Mouse (Mus musculus): ENCODE data around the gene Hdac10. TPM values are rescaled to one million over a fixed set of nuclear protein-coding genes. Genes with fewer than 3 reads are reported as not detected.

Hdac10 gene
- polyA plus RNA-seq, 1 experiment from 2014 or later = 15.0 TPM

DNA sequence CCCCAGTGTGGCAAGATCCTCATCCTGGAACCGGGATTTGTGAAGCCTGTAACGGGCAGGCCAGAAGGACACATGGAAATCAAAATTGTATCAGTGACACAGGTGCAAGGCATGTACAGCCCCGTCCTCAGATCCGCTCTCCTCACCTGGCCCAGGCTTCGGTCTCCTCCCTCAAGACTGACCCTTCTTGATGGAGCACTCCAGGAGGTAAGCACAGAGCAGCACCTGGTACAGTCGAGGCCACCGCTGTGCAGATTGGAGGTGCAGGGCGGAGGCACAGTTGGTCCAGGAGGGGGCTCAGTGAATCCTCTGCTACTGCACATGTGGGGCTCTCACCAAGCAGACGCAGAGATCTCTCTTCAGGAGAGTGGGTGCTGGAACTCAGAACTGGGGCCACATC, 3.1 kb downstream of the Hdac10 start:
- 91% methylated on average over 9 of the region's 9 CpGs for WGBS

DNA sequence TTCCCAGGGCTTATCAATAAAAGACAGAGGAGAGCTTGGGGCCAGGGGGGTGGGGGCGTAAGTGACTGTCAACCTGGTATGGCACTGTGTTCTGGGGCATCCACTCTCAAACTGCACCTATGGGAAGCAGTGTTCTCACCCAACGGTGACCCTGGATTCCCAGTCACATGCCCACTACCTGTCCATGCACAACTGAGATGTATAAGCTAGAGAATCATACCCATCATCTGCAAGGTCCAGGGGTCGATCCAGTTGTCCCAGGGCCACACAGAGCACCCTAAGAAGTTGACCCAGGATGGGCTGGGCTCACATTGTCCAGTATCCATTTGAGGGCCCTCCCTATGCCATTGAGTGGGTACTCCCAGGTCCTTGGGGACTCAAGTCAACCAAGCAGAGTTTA, 4.2 kb downstream of the Hdac10 start:
- no peak overlapping the region for H3K4me3 ChIP-seq (ENCODE audit: low read depth, low read length)
- ATAC-seq (ENCODE audit: insufficient number of reproducible peaks, insufficient read depth, low FRiP score, low read depth) = no peak
- no peaks in the 10 kb centered on the region for H3K9me3 ChIP-seq (ENCODE audit: control insufficient read depth, low read depth, low read length)
- H3K4me1 ChIP-seq (ENCODE audit: control insufficient read depth, insufficient read depth, low read length) = peaks cover 25% of the 10 kb centered on the region
- no peaks in the 10 kb centered on the region for H3K27me3 ChIP-seq (ENCODE audit: control insufficient read depth, insufficient read depth, low read length)
- H3K36me3 ChIP-seq (ENCODE audit: control insufficient read depth, insufficient read depth, low read length) = peaks cover 10% of the 10 kb centered on the region; the same call in 1 of the 2 replicates
- no peak overlapping the region for H3K4me2 ChIP-seq (replicated peaks; ENCODE audit: low read depth, low read length)
- H3K9ac ChIP-seq (replicated peaks; ENCODE audit: low read depth, low read length) = no peak overlapping the region
- WGBS = 96% methylated on average over 3 of the region's 3 CpGs
- no peak overlapping the region for H3K27ac ChIP-seq (ENCODE audit: low read length)

More for the DNA sequence above, 3.1 kb downstream of the Hdac10 start:
- no peaks in the 10 kb centered on the region for H3K9me3 ChIP-seq (ENCODE audit: control insufficient read depth, low read depth, low read length)
- H3K4me1 ChIP-seq (ENCODE audit: control insufficient read depth, insufficient read depth, low read length) = peaks cover 25% of the 10 kb centered on the region
- no peaks in the 10 kb centered on the region for H3K27me3 ChIP-seq (ENCODE audit: control insufficient read depth, insufficient read depth, low read length)
- H3K27ac ChIP-seq (ENCODE audit: low read length) = no peak overlapping the region
- H3K9ac ChIP-seq (replicated peaks; ENCODE audit: low read depth, low read length) = no peak overlapping the region
- H3K36me3 ChIP-seq (ENCODE audit: control insufficient read depth, insufficient read depth, low read length) = peaks cover 6% of the 10 kb centered on the region; the same call in 1 of the 2 replicates
- no peak for ATAC-seq (ENCODE audit: insufficient number of reproducible peaks, insufficient read depth, low FRiP score, low read depth)
- no peak overlapping the region for H3K4me3 ChIP-seq (ENCODE audit: low read depth, low read length)
- H3K4me2 ChIP-seq (replicated peaks; ENCODE audit: low read depth, low read length) = no peak overlapping the region

DNA sequence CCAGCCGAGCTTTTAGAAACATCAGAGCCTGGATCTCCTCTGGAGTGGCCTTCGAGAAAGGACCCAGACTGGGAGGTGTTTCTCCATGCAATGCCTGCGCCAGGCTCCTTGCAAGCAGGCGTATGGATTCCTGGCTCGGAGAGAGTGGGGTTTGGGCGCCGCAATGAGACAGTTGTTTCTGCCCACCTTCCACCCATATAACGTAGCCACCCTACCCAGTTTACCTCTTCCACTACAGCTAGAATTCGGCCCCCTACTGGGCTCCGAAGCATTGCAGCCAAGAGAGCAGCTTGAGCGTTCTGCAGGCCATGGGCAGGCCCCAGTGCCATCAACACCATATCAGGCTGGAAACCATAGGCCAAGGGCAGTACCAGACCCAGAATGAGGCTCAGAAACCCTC, 4.9 kb downstream of the Hdac10 start:
- ATAC-seq (ENCODE audit: insufficient number of reproducible peaks, insufficient read depth, low FRiP score, low read depth) = no peak
- no peaks in the 10 kb centered on the region for H3K9me3 ChIP-seq (ENCODE audit: control insufficient read depth, low read depth, low read length)
- peaks cover 10% of the 10 kb centered on the region; the same call in 1 of the 2 replicates for H3K36me3 ChIP-seq (ENCODE audit: control insufficient read depth, insufficient read depth, low read length)
- peaks cover 23% of the 10 kb centered on the region for H3K4me1 ChIP-seq (ENCODE audit: control insufficient read depth, insufficient read depth, low read length)
- peak overlapping the region; percentile 91 for H3K4me2 ChIP-seq (replicated peaks; ENCODE audit: low read depth, low read length)
- no peaks in the 10 kb centered on the region for H3K27me3 ChIP-seq (ENCODE audit: control insufficient read depth, insufficient read depth, low read length)
- peak overlapping the region; percentile 79; the same call in 1 of the 2 replicates for H3K9ac ChIP-seq (replicated peaks; ENCODE audit: low read depth, low read length)
- WGBS = 29% methylated on average over 11 of the region's 11 CpGs
- peak overlapping the region; percentile 93 for H3K4me3 ChIP-seq (ENCODE audit: low read depth, low read length)
- H3K27ac ChIP-seq (ENCODE audit: low read length) = peak overlapping the region; percentile 71; the same call in 1 of the 2 replicates

DNA sequence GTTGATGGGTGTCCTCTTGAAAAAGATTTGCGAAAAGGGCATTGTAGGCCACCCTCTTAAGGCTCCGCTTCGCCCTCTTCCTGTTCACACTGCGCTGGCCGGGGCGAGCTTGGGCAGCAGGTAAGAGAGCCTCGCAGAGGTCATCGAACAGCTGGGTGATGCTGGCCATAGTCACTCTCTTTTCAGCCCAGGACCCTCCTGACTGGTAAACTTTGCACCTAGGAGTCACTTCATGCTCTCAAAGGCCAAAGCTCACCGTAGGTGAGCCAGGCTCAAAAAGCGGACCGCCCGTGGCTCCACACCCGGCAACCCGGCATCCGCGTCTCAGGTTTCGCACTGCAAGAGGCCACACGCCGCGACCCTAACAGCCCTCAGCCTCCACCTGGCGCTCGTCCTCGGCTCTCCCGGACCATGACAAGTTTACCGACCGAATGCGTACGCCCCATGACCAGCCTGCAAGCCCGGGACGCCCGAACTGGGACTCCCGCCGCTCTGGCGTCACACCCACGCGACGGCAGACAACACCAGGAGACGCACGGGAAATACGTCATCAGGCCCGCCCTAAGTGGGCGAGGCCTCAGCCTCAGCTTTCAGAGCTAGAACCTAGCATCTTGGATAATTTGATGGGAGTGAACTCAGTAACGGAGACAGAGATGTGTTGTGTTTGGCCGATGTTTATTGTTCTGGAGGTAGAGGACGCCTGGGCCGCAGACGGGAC, 5.7 kb downstream of the Hdac10 start, which contains the start of gene Tubgcp6:
Gene Tubgcp6, minus strand, starts transcription at position 464 of the 718 bp plus-strand sequence.
- Histone ChIP-seq H3K9ac (replicated peaks; ENCODE audit: low read depth, low read length) (peak within 1 kb of the TSS; percentile 79), H3K4me2 (replicated peaks; ENCODE audit: low read depth, low read length) (peak within 1 kb of the TSS; percentile 91), H3K4me3 (ENCODE audit: low read depth, low read length) (peak within 1 kb of the TSS; percentile 93), H3K9me3 (ENCODE audit: control insufficient read depth, low read depth, low read length) (no peaks in the 10 kb centered on the region), H3K27ac (ENCODE audit: low read length) (peak within 1 kb of the TSS; percentile 71; the same call in 1 of the 2 replicates), H3K36me3 (ENCODE audit: control insufficient read depth, insufficient read depth, low read length) (peaks cover 10% of the 10 kb centered on the region), H3K27me3 (ENCODE audit: control insufficient read depth, insufficient read depth, low read length) (no peaks in the 10 kb centered on the region), H3K4me1 (ENCODE audit: control insufficient read depth, insufficient read depth, low read length) (peaks cover 20% of the 10 kb centered on the region)
- ATAC-seq (ENCODE audit: insufficient number of reproducible peaks, insufficient read depth, low FRiP score, low read depth) = peak; percentile 88
- WGBS = under 1% methylated on average over 47 of the region's 47 CpGs

DNA sequence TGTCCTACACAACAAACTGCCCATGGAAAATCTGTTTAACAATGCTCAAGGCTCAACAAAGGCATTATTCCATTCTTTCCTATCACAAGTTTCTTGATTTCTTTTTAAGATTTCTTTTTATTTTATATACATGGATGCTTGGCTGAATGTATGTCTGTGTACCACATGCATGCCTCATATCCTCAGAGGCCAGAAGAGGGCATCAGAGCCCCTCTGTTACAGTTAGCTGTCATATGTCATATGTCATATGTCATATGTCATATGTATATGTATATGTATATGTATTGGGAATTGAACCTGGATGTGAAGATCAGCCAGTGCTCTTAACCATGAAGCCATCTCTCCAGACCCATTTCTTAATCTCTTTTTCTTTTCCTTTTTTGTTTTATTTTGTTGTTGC, 10.5 kb downstream of the Hdac10 start:
- no peaks in the 10 kb centered on the region for H3K27me3 ChIP-seq (ENCODE audit: control insufficient read depth, insufficient read depth, low read length)
- no peaks in the 10 kb centered on the region for H3K9me3 ChIP-seq (ENCODE audit: control insufficient read depth, low read depth, low read length)
- no peak overlapping the region for H3K4me3 ChIP-seq (ENCODE audit: low read depth, low read length)
- no peak for ATAC-seq (ENCODE audit: insufficient number of reproducible peaks, insufficient read depth, low FRiP score, low read depth)
- peaks cover 12% of the 10 kb centered on the region for H3K4me1 ChIP-seq (ENCODE audit: control insufficient read depth, insufficient read depth, low read length)
- no peak overlapping the region for H3K9ac ChIP-seq (replicated peaks; ENCODE audit: low read depth, low read length)
- no peak overlapping the region for H3K4me2 ChIP-seq (replicated peaks; ENCODE audit: low read depth, low read length)
- H3K36me3 ChIP-seq (ENCODE audit: control insufficient read depth, insufficient read depth, low read length) = peaks cover 31% of the 10 kb centered on the region
- no peak overlapping the region for H3K27ac ChIP-seq (ENCODE audit: low read length)

DNA sequence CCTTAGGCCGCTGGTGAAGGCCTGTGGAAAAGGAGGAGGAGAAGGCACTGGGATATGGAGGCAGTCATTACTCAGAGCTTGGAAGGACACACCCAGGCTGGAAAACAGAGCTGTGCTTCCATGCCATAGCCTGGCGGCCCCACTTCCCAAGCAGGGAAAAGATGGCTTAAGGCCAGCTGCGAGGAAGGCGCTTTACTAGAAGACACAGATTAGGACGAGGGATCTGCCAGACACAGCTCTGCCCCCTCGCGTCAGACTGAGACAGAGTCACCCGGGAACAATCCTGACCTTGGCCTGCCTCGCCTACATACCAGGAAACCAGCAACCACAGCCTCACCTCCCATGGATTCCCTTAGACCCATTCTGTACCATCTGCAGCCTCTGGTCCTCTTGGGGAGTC, 18.4 kb downstream of the Hdac10 start:
- 76% methylated on average over 9 of the region's 9 CpGs for WGBS
- no peaks in the 10 kb centered on the region for H3K9me3 ChIP-seq (ENCODE audit: control insufficient read depth, low read depth, low read length)
- no peak overlapping the region for H3K4me3 ChIP-seq (ENCODE audit: low read depth, low read length)
- H3K36me3 ChIP-seq (ENCODE audit: control insufficient read depth, insufficient read depth, low read length) = peaks cover 63% of the 10 kb centered on the region
- H3K4me2 ChIP-seq (replicated peaks; ENCODE audit: low read depth, low read length) = no peak overlapping the region
- H3K27ac ChIP-seq (ENCODE audit: low read length) = no peak overlapping the region
- H3K9ac ChIP-seq (replicated peaks; ENCODE audit: low read depth, low read length) = no peak overlapping the region
- no peak for ATAC-seq (ENCODE audit: insufficient number of reproducible peaks, insufficient read depth, low FRiP score, low read depth)
- no peaks in the 10 kb centered on the region for H3K27me3 ChIP-seq (ENCODE audit: control insufficient read depth, insufficient read depth, low read length)
- no peaks in the 10 kb centered on the region for H3K4me1 ChIP-seq (ENCODE audit: control insufficient read depth, insufficient read depth, low read length)

DNA sequence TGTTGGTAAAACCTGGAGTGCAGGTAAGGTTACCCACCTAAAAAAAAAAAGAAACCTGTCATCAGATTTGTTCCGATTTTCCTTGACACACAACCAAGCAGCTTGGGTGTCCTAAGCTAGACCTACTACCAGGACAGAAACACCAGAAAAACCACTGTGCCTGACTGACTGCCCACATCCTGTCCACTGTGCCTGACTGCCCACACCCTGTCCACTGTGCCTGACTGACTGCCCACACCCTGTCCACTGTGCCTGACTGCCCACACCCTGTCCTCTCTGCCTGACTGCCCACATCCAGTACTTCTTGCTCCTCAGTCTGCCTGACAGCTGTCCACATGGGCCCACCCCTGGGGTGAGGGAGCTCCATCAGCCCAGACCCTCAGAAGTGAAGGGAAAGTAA, 21.5 kb downstream of the Hdac10 start:
- H3K27me3 ChIP-seq (ENCODE audit: control insufficient read depth, insufficient read depth, low read length) = no peaks in the 10 kb centered on the region
- no peaks in the 10 kb centered on the region for H3K4me1 ChIP-seq (ENCODE audit: control insufficient read depth, insufficient read depth, low read length)
- no peak overlapping the region for H3K4me2 ChIP-seq (replicated peaks; ENCODE audit: low read depth, low read length)
- no peak overlapping the region for H3K9ac ChIP-seq (replicated peaks; ENCODE audit: low read depth, low read length)
- H3K36me3 ChIP-seq (ENCODE audit: control insufficient read depth, insufficient read depth, low read length) = peaks cover 69% of the 10 kb centered on the region
- no peak overlapping the region for H3K27ac ChIP-seq (ENCODE audit: low read length)
- 89% methylated on average over 1 of the region's 1 CpGs for WGBS
- ATAC-seq (ENCODE audit: insufficient number of reproducible peaks, insufficient read depth, low FRiP score, low read depth) = no peak
- H3K9me3 ChIP-seq (ENCODE audit: control insufficient read depth, low read depth, low read length) = no peaks in the 10 kb centered on the region
- H3K4me3 ChIP-seq (ENCODE audit: low read depth, low read length) = no peak overlapping the region

DNA sequence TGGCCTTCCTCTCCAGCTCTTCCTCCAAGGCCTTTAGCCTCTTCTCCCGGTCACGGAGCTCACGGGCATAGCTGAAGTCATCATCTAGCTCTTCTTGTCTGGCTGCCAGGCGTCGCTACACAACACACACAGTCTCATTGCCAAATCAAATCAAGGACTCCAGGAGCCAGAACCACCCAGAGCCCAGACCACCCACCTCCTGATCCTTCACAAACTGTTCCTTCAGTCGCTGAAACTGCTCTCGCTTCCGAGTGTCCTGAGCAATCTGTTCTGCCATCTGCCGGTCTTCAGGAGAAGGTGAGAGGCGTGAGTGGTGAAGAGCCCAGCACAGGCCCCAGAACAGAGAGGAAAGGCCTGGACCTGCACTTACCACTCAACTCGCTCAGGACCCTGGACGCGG, 22.4 kb downstream of the Hdac10 start:
- Histone ChIP-seq H3K9me3 (ENCODE audit: control insufficient read depth, low read depth, low read length) (no peaks in the 10 kb centered on the region), H3K4me1 (ENCODE audit: control insufficient read depth, insufficient read depth, low read length) (no peaks in the 10 kb centered on the region), H3K27ac (ENCODE audit: low read length) (no peak overlapping the region), H3K4me3 (ENCODE audit: low read depth, low read length) (no peak overlapping the region), H3K36me3 (ENCODE audit: control insufficient read depth, insufficient read depth, low read length) (peaks cover 69% of the 10 kb centered on the region), H3K4me2 (replicated peaks; ENCODE audit: low read depth, low read length) (no peak overlapping the region), H3K9ac (replicated peaks; ENCODE audit: low read depth, low read length) (no peak overlapping the region), H3K27me3 (ENCODE audit: control insufficient read depth, insufficient read depth, low read length) (no peaks in the 10 kb centered on the region)
- no peak for ATAC-seq (ENCODE audit: insufficient number of reproducible peaks, insufficient read depth, low FRiP score, low read depth)
- 88% methylated on average over 13 of the region's 13 CpGs for WGBS

DNA sequence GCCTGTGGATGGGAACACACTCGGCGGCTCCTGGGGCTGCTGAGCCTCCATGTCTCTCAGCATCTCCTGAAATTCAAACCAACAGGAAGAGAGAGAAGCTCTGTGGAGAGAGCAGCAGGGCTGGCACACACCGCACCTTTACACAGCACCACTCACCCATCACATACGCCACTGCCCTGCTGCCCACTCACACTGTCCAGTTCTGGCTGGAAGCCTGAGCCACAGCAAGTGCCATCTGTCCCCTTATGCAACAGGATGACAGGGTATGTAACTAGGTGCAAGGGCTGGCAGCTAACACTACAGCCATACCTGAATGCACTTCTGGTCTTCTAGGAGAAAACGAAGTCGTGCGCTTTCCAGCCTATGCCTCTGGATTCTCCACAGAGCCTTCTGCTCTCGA, 24.1 kb downstream of the Hdac10 start:
- H3K9me3 ChIP-seq (ENCODE audit: control insufficient read depth, low read depth, low read length) = no peaks in the 10 kb centered on the region
- no peak overlapping the region for H3K4me2 ChIP-seq (replicated peaks; ENCODE audit: low read depth, low read length)
- no peaks in the 10 kb centered on the region for H3K27me3 ChIP-seq (ENCODE audit: control insufficient read depth, insufficient read depth, low read length)
- no peaks in the 10 kb centered on the region for H3K4me1 ChIP-seq (ENCODE audit: control insufficient read depth, insufficient read depth, low read length)
- H3K27ac ChIP-seq (ENCODE audit: low read length) = no peak overlapping the region
- H3K36me3 ChIP-seq (ENCODE audit: control insufficient read depth, insufficient read depth, low read length) = peaks cover 76% of the 10 kb centered on the region
- H3K4me3 ChIP-seq (ENCODE audit: low read depth, low read length) = no peak overlapping the region
- no peak overlapping the region for H3K9ac ChIP-seq (replicated peaks; ENCODE audit: low read depth, low read length)
- WGBS = 98% methylated on average over 8 of the region's 8 CpGs
- ATAC-seq (ENCODE audit: insufficient number of reproducible peaks, insufficient read depth, low FRiP score, low read depth) = no peak

Measured in stomach, embryonic 14.5 days (tissue).